Mouse (Mus musculus) MEL (cell line): ENCODE data around the gene Gapdh.

ENCODE experiments used
- ETS1 ChIP-seq: IDR thresholded peaks from 2 replicates; pipeline ENCODE4 v1.6.1; 2012; ENCODE audit warnings: low read depth, mild to moderate bottlenecking, inconsistent platforms, low read length, improper control_type of control experiment, moderate library complexity
- MAFK ChIP-seq: IDR thresholded peaks from 2 replicates; pipeline ENCODE4 v1.6.1; 2011; ENCODE audit warnings: low read depth, mild to moderate bottlenecking, low read length, improper control_type of control experiment, borderline replicate concordance
- MAX ChIP-seq: IDR thresholded peaks from 2 replicates; pipeline ENCODE4 v1.6.1; 2011; ENCODE audit warnings: low read length, improper control_type of control experiment
- MEF2A ChIP-seq: IDR thresholded peaks from 2 replicates; pipeline ENCODE4 v1.6.1; 2014; ENCODE audit warnings: low read depth, mild to moderate bottlenecking, inconsistent platforms, low read length, improper control_type of control experiment; ENCODE audit not compliant: poor library complexity, insufficient replicate concordance, severe bottlenecking; ENCODE audit errors: extremely low read depth
- MXI1 ChIP-seq: IDR thresholded peaks from 2 replicates; pipeline ENCODE4 v1.6.1; 2011; ENCODE audit warnings: mild to moderate bottlenecking, low read depth, low read length, improper control_type of control experiment
- NRF1 ChIP-seq: IDR thresholded peaks from 2 replicates; pipeline ENCODE4 v1.6.1; 2014; ENCODE audit warnings: low read depth, mild to moderate bottlenecking, inconsistent platforms, low read length, improper control_type of control experiment, moderate library complexity; ENCODE audit not compliant: poor library complexity, insufficient read depth, severe bottlenecking
- POLR2A ChIP-seq, 2 experiments: IDR thresholded peaks; 2 replicates each; pipeline ENCODE4 v1.6.1; 2011 to 2012; ENCODE audit warnings: low read length in 2 of 2, mild to moderate bottlenecking in 2 of 2, control low read depth in 1 of 2, improper control_type of control experiment in 1 of 2, low read depth in 1 of 2, moderate library complexity in 1 of 2; ENCODE audit not compliant: control insufficient read depth in 1 of 2, insufficient read depth in 1 of 2, poor library complexity in 1 of 2
- POLR2AphosphoS2 ChIP-seq: IDR thresholded peaks from 2 replicates; pipeline ENCODE4 v1.6.1; 2011; ENCODE audit warnings: low read length, improper control_type of control experiment
- RAD21 ChIP-seq: IDR thresholded peaks from 2 replicates; pipeline ENCODE4 v1.6.1; 2011; ENCODE audit warnings: mild to moderate bottlenecking, low read depth, low read length, improper control_type of control experiment

DNA sequence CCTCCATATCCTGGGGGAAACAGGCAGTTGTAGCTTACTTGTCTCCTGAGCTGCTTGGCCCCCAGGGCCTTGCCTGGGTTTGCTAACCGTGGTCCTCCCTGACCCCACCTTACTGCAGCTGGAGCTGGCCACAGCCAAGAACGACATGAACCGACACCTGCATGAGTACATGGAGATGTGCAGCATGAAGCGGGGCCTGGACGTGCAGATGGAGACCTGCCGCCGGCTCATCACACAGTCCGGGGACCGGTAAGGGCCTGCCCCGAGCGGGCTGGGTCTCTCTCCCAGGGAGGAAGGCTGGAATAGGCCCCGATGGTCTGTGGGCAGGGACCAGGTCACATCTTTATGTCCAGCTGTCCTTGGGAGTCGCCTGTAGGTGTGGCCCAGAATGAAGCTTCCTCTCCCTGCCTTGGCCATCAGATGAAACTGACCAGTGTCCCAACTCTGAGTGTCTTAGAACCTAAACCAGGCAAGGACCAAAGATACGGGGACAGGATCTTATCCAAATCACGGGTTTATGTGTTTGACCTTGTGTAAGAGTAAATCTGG is 7.2 kb downstream of the Gapdh start:
- no peak for TF ChIP-seq MEF2A
- no peak for TF ChIP-seq NRF1
- no peak for TF ChIP-seq MXI1
- TF ChIP-seq POLR2A (IDR thresholded peaks at IDR 0.05; ENCODE audit: control insufficient read depth in 1 of 2, insufficient read depth in 1 of 2, low read depth in 1 of 2, low read length in 2 of 2, poor library complexity in 1 of 2): no peak
- no peak for TF ChIP-seq ETS1
- no peak for TF ChIP-seq MAX
- TF ChIP-seq POLR2AphosphoS2: no peak
- TF ChIP-seq MAFK: no peak
- TF ChIP-seq RAD21: no peak
